Mouse (Mus musculus) ES-Bruce4 (cell line): ENCODE measurements around the gene Selenov. TPM values are rescaled to one million over a fixed set of nuclear protein-coding genes. Genes with fewer than 3 reads are reported as not detected.
"Not testable (repeated sequence)": the region's sequence is repeated elsewhere in the genome, so short reads cannot be mapped to it uniquely, and the experiment has no call there.

Experiments
- H3K27ac ChIP-seq: 2 replicates; pipeline ENCODE4 v1.5.1; 2012; ENCODE audit warnings: low read length, inconsistent platforms; ENCODE audit not compliant: insufficient read depth
- H3K27me3 ChIP-seq: 2 replicates; pipeline ENCODE4 v1.6.1; 2012; ENCODE audit warnings: mild to moderate bottlenecking, low read length, inconsistent platforms; ENCODE audit not compliant: control insufficient read depth, poor library complexity, insufficient read depth, severe bottlenecking
- H3K36me3 ChIP-seq: 2 replicates; pipeline ENCODE4 v1.6.1; 2012; ENCODE audit warnings: inconsistent platforms, mild to moderate bottlenecking, low read length, moderate library complexity; ENCODE audit not compliant: control insufficient read depth, poor library complexity, insufficient read depth, severe bottlenecking
- H3K4me1 ChIP-seq: one replicate; pipeline ENCODE4 v1.8.1; 2011; ENCODE audit warnings: low read length; ENCODE audit not compliant: control insufficient read depth, insufficient read depth
- H3K4me3 ChIP-seq: 2 replicates; pipeline ENCODE4 v1.5.1; 2011; ENCODE audit warnings: low read depth, mild to moderate bottlenecking, low read length
- H3K9ac ChIP-seq: 2 replicates; pipeline ENCODE4 v1.6.1; 2012; ENCODE audit warnings: low read depth, mild to moderate bottlenecking, inconsistent platforms; ENCODE audit not compliant: poor library complexity, severe bottlenecking
- H3K9me3 ChIP-seq: replicated peaks from 2 replicates; pipeline ENCODE4 v1.6.1; 2012; ENCODE audit warnings: mild to moderate bottlenecking, low read length, inconsistent platforms; ENCODE audit not compliant: control insufficient read depth, poor library complexity, insufficient read depth, severe bottlenecking
- CTCF ChIP-seq: IDR thresholded peaks from one replicate; pipeline ENCODE4 v1.8.1; 2011; ENCODE audit warnings: low read depth, low read length
- EP300 ChIP-seq: IDR thresholded peaks from 2 replicates; pipeline ENCODE4 v1.6.1; 2011; ENCODE audit warnings: low read depth, low read length; ENCODE audit not compliant: insufficient read depth
- POLR2A ChIP-seq: IDR thresholded peaks from one replicate; pipeline ENCODE4 v1.8.1; 2011; ENCODE audit warnings: low read length; ENCODE audit not compliant: insufficient read depth
- polyA plus RNA-seq: library from polyadenylated mRNA; stranded (reverse); fragments of >200 nt; gene quantifications from 2 replicates; pipeline ENCODE4 v1.2.4, GENCODE M21; 2011; ENCODE audit warnings: low read depth; ENCODE audit not compliant: missing spikeins, insufficient read depth, insufficient read length

Gene Selenov
- polyA plus RNA-seq, 1 experiment: 3.2 TPM

DNA sequence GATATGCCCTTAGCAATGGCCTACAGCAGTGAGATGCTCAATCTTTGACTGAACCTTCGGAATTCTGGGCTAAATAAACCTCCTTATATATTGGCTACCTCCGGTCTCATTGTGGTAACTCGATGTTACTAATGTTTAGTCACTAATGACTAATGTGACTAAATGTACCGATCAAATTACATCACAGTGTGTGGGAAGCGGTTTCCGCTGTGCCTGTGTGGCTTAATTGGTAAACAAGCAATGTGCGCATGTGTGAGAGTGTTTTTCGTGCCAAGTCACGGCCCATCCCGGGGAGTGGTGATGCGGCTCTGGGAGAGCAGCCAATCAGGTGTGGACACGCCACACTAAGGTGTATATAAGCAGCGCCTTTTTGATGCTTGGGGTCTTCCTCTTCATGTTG, 25.6 kb downstream of the Selenov start:
- Histone ChIP-seq H3K9me3 (no peaks in the 10 kb centered on the region), H3K27me3 (no peaks in the 10 kb centered on the region), H3K4me1 (no peaks in the 10 kb centered on the region), H3K36me3 (no peaks in the 10 kb centered on the region), H3K9ac (no peak overlapping the region), H3K27ac (no peak overlapping the region), H3K4me3 (no peak overlapping the region)
- TF ChIP-seq EP300 (no peak), CTCF (no peak), POLR2A (no peak)

DNA sequence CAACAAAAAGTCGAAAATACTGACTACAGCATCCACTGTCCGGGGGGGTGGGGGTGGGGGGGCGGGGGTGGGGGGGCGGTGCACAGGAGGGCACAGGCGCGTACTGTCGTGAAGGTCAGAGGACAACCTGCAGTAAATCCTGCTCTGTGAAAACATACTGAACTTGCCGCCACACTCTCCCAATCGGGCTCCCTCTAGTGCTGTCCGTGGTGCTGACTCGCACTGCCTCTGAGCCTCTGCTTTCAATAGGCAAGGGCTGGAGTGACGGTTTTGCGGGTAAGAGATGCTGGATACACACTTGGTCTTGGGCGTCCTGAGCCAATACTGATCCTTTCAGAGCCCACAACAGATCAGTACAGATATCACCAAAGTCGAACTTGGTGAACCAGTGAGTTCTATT, 27.2 kb downstream of the Selenov start:
- Histone ChIP-seq H3K4me1 (no peaks in the 10 kb centered on the region), H3K9me3 (no peaks in the 10 kb centered on the region), H3K27ac (no peak overlapping the region), H3K36me3 (no peaks in the 10 kb centered on the region), H3K9ac (no peak overlapping the region), H3K27me3 (no peaks in the 10 kb centered on the region), H3K4me3 (no peak overlapping the region)
- TF ChIP-seq CTCF (no peak), POLR2A (no peak), EP300 (no peak)

GRCm38 (mm10) chr7:28262861-28263260, 28.1 kb downstream of the Selenov start:
- Histone ChIP-seq H3K36me3 (no peaks in the 10 kb centered on the region), H3K4me1 (no peaks in the 10 kb centered on the region), H3K9ac (no peak overlapping the region), H3K9me3 (no peaks in the 10 kb centered on the region), H3K4me3 (no peak overlapping the region), H3K27ac (no peak overlapping the region), H3K27me3 (no peaks in the 10 kb centered on the region)
- TF ChIP-seq EP300 (no peak), CTCF (no peak), POLR2A (no peak)

- Histone ChIP-seq H3K4me3 (no peak overlapping the region), H3K36me3 (no peaks in the 10 kb centered on the region), H3K27ac (no peak overlapping the region), H3K4me1 (no peaks in the 10 kb centered on the region), H3K9me3 (no peaks in the 10 kb centered on the region), H3K27me3 (no peaks in the 10 kb centered on the region), H3K9ac (no peak overlapping the region)
- TF ChIP-seq CTCF (peak; percentile 57), POLR2A (no peak)
Observed at GRCm38 (mm10) chr7:28255476-28255875, 35.5 kb downstream of the Selenov start.

DNA sequence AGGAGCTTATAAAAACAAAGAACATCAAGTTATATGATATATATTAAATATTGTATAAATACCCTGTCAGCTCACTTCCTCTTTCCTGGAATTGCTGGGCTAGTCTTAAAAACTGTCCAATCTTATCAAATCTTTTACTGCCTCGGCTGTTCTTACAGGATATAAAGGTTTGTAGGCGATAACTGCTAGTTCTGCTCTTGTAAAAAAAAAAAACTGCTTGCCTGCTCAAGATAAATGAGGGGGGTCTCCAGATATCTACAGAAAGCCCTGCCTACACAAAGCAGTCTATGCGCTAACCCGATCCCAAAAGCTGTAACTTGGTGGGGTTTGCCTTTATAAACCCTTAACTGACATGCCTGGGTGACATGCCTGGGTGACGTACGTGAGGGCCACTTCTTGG, 36.4 kb downstream of the Selenov start:
- Histone ChIP-seq H3K4me1 (no peaks in the 10 kb centered on the region), H3K27me3 (no peaks in the 10 kb centered on the region), H3K4me3 (no peak overlapping the region), H3K9me3 (no peaks in the 10 kb centered on the region), H3K27ac (no peak overlapping the region), H3K36me3 (no peaks in the 10 kb centered on the region), H3K9ac (no peak overlapping the region)
- no peak for TF ChIP-seq CTCF
- no peak for TF ChIP-seq EP300
- no peak for TF ChIP-seq POLR2A

GRCm38 (mm10) chr7:28251976-28252375, 39.0 kb downstream of the Selenov start:
- Histone ChIP-seq H3K4me1 (no peaks in the 10 kb centered on the region), H3K36me3 (no peaks in the 10 kb centered on the region), H3K27me3 (no peaks in the 10 kb centered on the region), H3K27ac (no peak overlapping the region), H3K9me3 (no peaks in the 10 kb centered on the region), H3K9ac (no peak overlapping the region), H3K4me3 (no peak overlapping the region)
- TF ChIP-seq CTCF: no peak
- no peak for TF ChIP-seq POLR2A
- TF ChIP-seq EP300: no peak

GRCm38 (mm10) chr7:28248957-28249356, 42.0 kb downstream of the Selenov start:
- no peaks in the 10 kb centered on the region for H3K4me1 ChIP-seq
- no peak for TF ChIP-seq EP300
- peak; percentile 32 for TF ChIP-seq CTCF
- H3K27me3 ChIP-seq: no peaks in the 10 kb centered on the region
- no peaks in the 10 kb centered on the region for H3K9me3 ChIP-seq
- H3K4me3 ChIP-seq: no peak overlapping the region
- H3K27ac ChIP-seq: no peak overlapping the region
- no peaks in the 10 kb centered on the region for H3K36me3 ChIP-seq
- no peak overlapping the region for H3K9ac ChIP-seq

DNA sequence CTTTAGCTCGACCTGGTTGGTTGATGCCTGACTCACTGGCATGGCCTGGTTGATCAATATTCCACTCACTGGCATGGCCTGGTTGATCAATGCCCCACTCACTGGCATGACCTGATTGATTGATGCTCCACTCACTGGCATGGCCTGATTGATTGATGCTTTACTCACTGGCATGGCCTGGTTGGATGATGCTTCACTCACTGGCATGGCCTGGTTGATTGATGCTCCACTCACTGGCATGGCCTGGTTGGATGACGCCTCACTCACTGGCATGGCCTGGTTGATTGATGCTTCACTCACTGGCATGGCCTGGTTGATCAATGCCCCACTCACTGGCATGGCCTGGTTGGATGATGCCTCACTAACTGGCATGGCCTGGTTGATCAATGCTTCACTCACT, 47.0 kb downstream of the Selenov start:
- H3K27ac ChIP-seq, H3K4me3 ChIP-seq, H3K9ac ChIP-seq, H3K4me1 ChIP-seq, H3K9me3 ChIP-seq, H3K27me3 ChIP-seq, H3K36me3 ChIP-seq: not testable (repeated sequence)
